Mouse (Mus musculus) ZHBTc4 (cell line): Measurements from ENCODE around the gene Dop1b.
A peak's percentile ranks its signal among the peaks of the same experiment; 100 is the strongest.

Experiments
- DNase-seq: peaks from one replicate; pipeline ENCODE4 v3.0.0-alpha.2; 2011; ENCODE audit warnings: low read depth, low spot score

Dop1b gene

GRCm38 (mm10) chr16:93712966-93713365, 1.3 kb downstream of the Dop1b start:
- DNase-seq = no peak

- peak; percentile 83 for DNase-seq
Measured at GRCm38 (mm10) chr16:93714426-93714825, 2.7 kb downstream of the Dop1b start.

GRCm38 (mm10) chr16:93715826-93716225, 4.1 kb downstream of the Dop1b start:
- DNase-seq = no peak

- peak; percentile 92 for DNase-seq
Measured at GRCm38 (mm10) chr16:93717299-93717703, 5.6 kb downstream of the Dop1b start.

- DNase-seq = no peak
Measured at GRCm38 (mm10) chr16:93721771-93722170, 10.1 kb downstream of the Dop1b start.

GRCm38 (mm10) chr16:93722476-93722875, 10.8 kb downstream of the Dop1b start:
- DNase-seq = no peak

GRCm38 (mm10) chr16:93725417-93726144, 13.9 kb downstream of the Dop1b start:
- DNase-seq = no peak

GRCm38 (mm10) chr16:93726186-93726585, 14.5 kb downstream of the Dop1b start:
- DNase-seq = no peak

GRCm38 (mm10) chr16:93728676-93729075, 17.0 kb downstream of the Dop1b start:
- DNase-seq = no peak

- DNase-seq = peak; percentile 34
Measured at GRCm38 (mm10) chr16:93729801-93730721, 18.4 kb downstream of the Dop1b start.

- no peak for DNase-seq
Measured at GRCm38 (mm10) chr16:93731310-93731709, 19.6 kb downstream of the Dop1b start.

GRCm38 (mm10) chr16:93732875-93733569, 21.3 kb downstream of the Dop1b start:
- DNase-seq = no peak

GRCm38 (mm10) chr16:93739251-93739650, 27.5 kb downstream of the Dop1b start:
- no peak for DNase-seq

GRCm38 (mm10) chr16:93742903-93743302, 31.2 kb downstream of the Dop1b start:
- DNase-seq = no peak

- no peak for DNase-seq
Measured at GRCm38 (mm10) chr16:93744049-93744490, 32.4 kb downstream of the Dop1b start.

- no peak for DNase-seq
Measured at GRCm38 (mm10) chr16:93744804-93745340, 33.2 kb downstream of the Dop1b start.

- no peak for DNase-seq
Measured at GRCm38 (mm10) chr16:93746397-93746796, 34.7 kb downstream of the Dop1b start.

GRCm38 (mm10) chr16:93746957-93747356, 35.3 kb downstream of the Dop1b start:
- DNase-seq = peak; percentile 64

GRCm38 (mm10) chr16:93747421-93747820, 35.7 kb downstream of the Dop1b start:
- peak; percentile 61 for DNase-seq

- no peak for DNase-seq
Measured at GRCm38 (mm10) chr16:93749147-93749910, 37.6 kb downstream of the Dop1b start.

GRCm38 (mm10) chr16:93750464-93750863, 38.8 kb downstream of the Dop1b start:
- no peak for DNase-seq
